Mouse (Mus musculus): Measurements from ENCODE around the gene Mynn. TPM values are rescaled to one million over a fixed set of nuclear protein-coding genes. Genes with fewer than 3 reads are reported as not detected.

The Mynn gene
- total RNA-seq, 1 experiment from 2014 or later: 69.8 TPM

GRCm38 (mm10) chr3:30620132-30620531 lies 18.3 kb downstream of the Mynn start:
- ATAC-seq (ENCODE audit: extremely low read depth, insufficient number of reproducible peaks, low FRiP score, poor library complexity, severe bottlenecking): peak; percentile 79

DNA sequence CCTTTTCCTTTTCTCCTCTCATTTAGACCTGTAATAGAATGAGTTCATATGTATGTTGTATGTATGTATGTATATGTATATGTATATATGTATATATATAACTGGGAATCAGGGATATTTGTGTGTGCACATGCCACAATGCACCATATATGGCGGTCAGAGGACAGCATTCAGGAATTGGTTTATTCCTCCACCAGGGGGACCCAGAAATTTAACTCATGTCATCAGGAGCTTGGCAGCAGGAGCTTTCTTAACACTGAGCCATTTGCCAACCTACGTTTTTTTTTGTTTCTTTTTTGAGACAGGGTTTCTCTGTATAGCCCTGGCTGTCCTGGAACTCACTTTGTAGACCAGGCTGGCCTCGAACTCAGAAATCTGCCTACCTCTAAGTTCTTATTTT lies 31.8 kb downstream of the Mynn start:
- ATAC-seq (ENCODE audit: extremely low read depth, insufficient number of reproducible peaks, low FRiP score, poor library complexity, severe bottlenecking): no peak

DNA sequence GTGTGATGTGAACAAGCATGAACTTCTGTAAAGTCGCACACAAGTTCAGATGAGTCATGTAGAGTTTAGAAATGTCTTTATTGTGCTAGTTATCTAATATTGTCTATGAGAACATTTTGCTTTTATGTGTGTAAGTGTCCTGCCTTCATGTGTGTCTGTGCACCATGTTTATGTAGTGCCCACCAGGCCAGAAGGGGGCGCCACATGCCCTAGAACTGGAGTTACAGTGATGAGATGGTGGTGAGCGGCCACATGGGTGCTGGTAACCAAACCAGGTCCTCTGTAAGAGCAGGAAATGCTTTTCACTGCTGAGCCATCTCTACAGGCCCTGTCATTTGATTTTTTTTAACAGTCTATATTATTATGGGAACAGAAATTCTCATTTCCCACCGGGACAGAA lies 33.8 kb downstream of the Mynn start:
- ATAC-seq (ENCODE audit: extremely low read depth, insufficient number of reproducible peaks, low FRiP score, poor library complexity, severe bottlenecking): no peak

- no peak for ATAC-seq (ENCODE audit: extremely low read depth, insufficient number of reproducible peaks, low FRiP score, poor library complexity, severe bottlenecking)
Observed at GRCm38 (mm10) chr3:30644207-30644606, 42.3 kb downstream of the Mynn start, which contains the start of gene Lrriq4. Gene Lrriq4, plus strand, starts transcription at chr3:30644507.

DNA sequence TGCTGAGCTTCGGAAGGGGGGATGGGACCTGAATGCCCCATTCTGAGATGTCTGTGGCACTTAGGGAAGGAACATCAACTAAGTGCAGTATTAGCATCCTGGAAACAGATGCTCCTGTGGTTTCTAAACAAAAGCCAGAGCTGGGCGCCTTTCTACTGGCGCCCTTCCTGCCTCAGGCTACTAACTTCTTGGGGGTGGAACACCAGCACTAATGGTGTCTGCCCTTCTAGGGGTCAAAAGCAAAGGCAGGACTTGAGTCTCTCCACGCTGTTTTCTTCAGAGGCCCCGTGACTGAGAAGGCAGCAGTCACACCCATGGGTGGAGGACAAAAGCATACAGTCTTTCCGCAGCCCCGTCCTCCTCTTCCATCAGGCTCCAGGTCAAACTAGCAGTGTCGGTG lies 44.9 kb downstream of the Mynn start:
- ATAC-seq (ENCODE audit: extremely low read depth, insufficient number of reproducible peaks, low FRiP score, poor library complexity, severe bottlenecking): no peak

DNA sequence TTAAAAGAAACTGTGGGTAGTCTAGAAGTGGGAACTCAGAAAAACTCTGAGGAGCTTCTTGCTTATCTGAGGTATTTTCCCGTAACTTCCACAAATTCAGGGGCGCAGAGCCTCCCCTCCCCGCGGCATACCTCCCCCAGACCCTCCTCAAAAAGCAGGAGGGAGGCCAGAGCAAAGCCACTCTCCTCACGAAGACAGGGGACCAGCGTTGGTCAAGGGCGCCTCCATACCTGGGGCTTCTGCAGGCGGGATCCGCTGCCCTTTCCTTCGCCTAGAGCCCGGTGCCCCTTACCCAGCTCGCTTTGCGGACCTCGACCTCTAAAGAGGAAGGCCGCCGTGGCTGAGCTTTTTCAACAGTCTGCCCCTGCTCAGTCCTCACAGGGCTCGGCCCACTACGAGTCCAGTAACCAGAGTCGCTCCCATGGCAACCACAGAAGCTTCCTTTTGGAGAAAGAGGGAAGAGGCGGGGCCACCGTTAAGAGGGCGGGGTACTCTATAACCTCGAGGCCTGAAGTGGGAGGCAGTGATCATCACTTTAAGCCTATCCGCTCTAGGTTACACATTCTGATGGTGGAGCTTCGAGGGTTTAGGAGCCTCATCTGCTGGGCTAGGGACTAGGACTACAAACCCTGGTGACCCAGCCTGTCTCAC lies 45.7 kb downstream of the Mynn start, which contains the start of gene Lrrc34:
Gene Lrrc34 (minus strand): TSS at position 430 of the 651 bp plus-strand sequence.
- peak; percentile 39 for ATAC-seq (ENCODE audit: extremely low read depth, insufficient number of reproducible peaks, low FRiP score, poor library complexity, severe bottlenecking)

DNA sequence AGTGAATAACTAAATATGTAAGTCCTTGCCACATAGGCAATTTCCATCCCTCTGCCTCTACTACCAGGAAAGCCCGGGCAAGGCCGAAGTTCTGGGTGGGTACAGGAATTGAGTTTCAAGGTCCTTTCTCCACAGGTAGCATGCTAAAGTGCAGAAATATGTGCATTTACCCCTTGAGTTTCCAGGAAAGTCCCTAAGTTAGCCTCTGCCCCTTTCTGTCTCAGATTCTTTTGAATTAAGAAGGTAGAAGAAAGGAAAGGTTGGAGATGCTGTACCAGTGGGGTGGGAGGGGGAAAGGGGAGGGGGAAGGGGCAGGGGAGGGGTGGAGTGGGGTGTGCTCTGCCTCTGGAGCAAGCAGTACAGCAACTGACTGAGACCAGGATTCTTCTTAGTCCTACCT lies 46.6 kb downstream of the Mynn start:
- ATAC-seq (ENCODE audit: extremely low read depth, insufficient number of reproducible peaks, low FRiP score, poor library complexity, severe bottlenecking): no peak

DNA sequence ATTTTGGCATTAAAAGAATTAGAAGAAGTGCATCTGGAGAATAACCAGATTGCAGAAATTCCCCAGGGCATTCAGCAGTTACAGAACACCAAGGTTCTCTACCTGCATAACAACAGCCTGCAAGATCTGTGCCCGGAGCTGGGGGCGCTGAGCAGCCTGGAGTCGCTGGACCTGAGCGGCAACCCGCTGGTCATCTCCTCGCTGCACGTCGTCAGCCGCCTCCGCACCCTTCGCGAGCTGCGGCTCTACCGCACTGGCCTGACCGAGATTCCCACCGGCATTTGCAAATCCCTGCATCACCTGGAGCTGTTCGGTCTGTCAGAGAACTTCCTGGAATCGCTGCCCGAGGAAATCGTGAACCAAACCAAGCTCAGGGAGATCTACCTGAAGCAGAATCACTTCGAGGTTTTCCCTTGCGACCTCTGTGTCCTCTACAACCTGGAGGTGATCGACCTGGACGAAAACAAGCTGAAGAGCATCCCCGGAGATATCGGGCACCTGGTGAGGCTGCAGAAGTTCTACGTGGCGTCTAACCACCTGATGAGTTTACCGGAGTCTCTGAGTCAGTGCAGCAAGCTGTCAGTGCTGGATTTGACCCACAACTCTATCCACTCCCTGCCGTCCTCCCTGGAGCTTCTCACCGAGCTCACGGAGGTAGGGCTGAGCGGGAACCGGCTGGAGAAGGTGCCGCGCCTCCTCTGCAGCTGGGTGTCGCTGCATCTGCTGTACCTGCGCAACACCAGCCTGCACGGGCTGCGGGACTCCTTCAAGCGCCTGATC lies 48.4 kb downstream of the Mynn start:
- ATAC-seq (ENCODE audit: extremely low read depth, insufficient number of reproducible peaks, low FRiP score, poor library complexity, severe bottlenecking): no peak

GRCm38 (mm10) chr3:30655937-30656336 lies 54.1 kb downstream of the Mynn start:
- ATAC-seq (ENCODE audit: extremely low read depth, insufficient number of reproducible peaks, low FRiP score, poor library complexity, severe bottlenecking): no peak

DNA sequence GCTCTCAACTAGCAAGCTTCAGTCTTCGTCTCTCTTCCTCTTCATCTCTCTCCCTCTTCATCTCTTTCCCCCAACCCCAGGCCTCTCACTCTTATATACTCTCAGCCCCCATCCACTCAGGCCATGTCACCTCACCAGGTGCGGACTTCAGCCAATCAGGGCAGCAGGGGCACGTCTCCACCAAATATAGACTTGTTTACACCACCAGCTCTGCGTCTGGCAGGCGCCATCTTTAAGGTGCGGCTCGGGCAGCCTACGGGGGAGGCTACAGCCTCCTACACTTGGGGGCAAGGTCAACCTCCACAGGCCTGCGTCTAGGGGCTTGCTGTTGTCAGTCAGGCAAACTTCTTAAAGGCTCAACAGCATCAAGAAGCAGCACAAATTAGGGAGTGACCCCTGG lies 56.6 kb downstream of the Mynn start:
- no peak for ATAC-seq (ENCODE audit: extremely low read depth, insufficient number of reproducible peaks, low FRiP score, poor library complexity, severe bottlenecking)

Other genes starting within 250 kb of the Mynn start
- not detected in 2 replicates for gene Mecom, start 54.1 kb upstream of the Mynn start, total RNA-seq (2017)
- 0.37 TPM in 1 of 2 replicates, not detected in the other for gene Actrt3, start 2.1 kb upstream of the Mynn start, total RNA-seq (2017)
- not detected in 2 replicates for gene Lrriq4, start 42.4 kb downstream of the Mynn start, total RNA-seq (2017)
- not detected in 2 replicates for gene Lrrc34, start 45.8 kb downstream of the Mynn start, total RNA-seq (2017)
- not detected in 2 replicates for gene Lrrc31, start 97.8 kb downstream of the Mynn start, total RNA-seq (2017)
- gene Samd7, start 144.2 kb downstream of the Mynn start, total RNA-seq (2017): not detected in 2 replicates
- 92.5 and 95.0 TPM in 2 replicates for gene Sec62, start 190.8 kb downstream of the Mynn start, total RNA-seq (2017)

All from neutrophil, adult 5-6 weeks (primary cell).